ENCODE assay signal across 16 mouse cellular contexts in genomic region chr1:63544122-63544521, GRCm38 (mm10).
"Had no signal": no experiment of that assay in that cellular context is flagged by ENCODE, and none has a peak within 500 bp of the region (broad histone marks: within the 10 kb centered on the region; RNA-seq: fewer than 3 reads in every experiment).

No protein-coding gene starts in this region.

- H3K4me3 ChIP-seq: layer of hippocampus, adult 2 months; liver, embryonic 13.5 days; neural tube, embryonic 13.5 days; stomach, embryonic 15.5 days had no signal

- H3K27ac ChIP-seq: kidney, postnatal 0 days; layer of hippocampus, adult 2 months; liver, embryonic 13.5 days; stomach, embryonic 15.5 days had no signal

- ATAC-seq: intestine, postnatal 0 days had no signal

- DNase-seq: kidney, adult 2 months; kidney, postnatal 25 days; layer of hippocampus, adult 9-11 months; liver, embryonic 13.5 days; lung, adult 2 months; lung, postnatal 14 days; lung, postnatal 4 days; right cerebral cortex, adult 18-20 months; right cerebral cortex, postnatal 14 days; right cerebral cortex, postnatal 4 days; thymus, postnatal 25 days had no signal

- H3K4me1 ChIP-seq: liver, embryonic 13.5 days; stomach, embryonic 15.5 days had no signal

- H3K9me3 ChIP-seq: liver, embryonic 13.5 days; neural tube, embryonic 13.5 days; stomach, embryonic 15.5 days had no signal

- H3K9ac ChIP-seq: liver, embryonic 13.5 days; neural tube, embryonic 13.5 days; stomach, embryonic 15.5 days had no signal

- H3K27me3 ChIP-seq: liver, embryonic 13.5 days; neural tube, embryonic 13.5 days; stomach, embryonic 15.5 days had no signal

- H3K4me2 ChIP-seq: liver, embryonic 13.5 days; neural tube, embryonic 13.5 days; stomach, embryonic 15.5 days had no signal

- H3K36me3 ChIP-seq: liver, embryonic 13.5 days; stomach, embryonic 15.5 days had no signal
